Mouse (Mus musculus) thymus, postnatal 36 days (tissue): ENCODE data around the gene Avp.

Experiments
- DNase-seq, 2 experiments: peaks; one replicate each; pipeline ENCODE4 v3.0.0; 2022; ENCODE audit warnings: mixed read lengths in 2 of 2

Gene Avp

DNA sequence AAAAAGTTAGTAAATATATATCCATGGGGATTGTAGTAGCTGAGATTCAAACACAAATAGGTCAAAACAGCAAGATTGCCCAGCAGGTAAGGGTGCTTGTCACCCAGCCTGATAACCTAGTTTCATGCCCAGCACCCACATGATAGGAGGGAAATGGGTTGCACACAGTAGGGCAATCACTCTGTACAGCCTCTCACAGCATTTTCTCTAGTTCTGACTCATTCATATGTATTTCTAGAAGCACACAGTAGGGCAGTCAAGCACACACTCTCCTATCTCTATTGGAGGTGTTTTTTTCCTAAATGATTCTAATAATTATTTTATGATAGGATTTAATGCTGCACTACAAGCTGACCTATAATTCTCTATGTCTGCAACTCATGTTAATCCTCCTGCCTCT, 12.4 kb downstream of the Avp start:
- DNase-seq: no peak

DNA sequence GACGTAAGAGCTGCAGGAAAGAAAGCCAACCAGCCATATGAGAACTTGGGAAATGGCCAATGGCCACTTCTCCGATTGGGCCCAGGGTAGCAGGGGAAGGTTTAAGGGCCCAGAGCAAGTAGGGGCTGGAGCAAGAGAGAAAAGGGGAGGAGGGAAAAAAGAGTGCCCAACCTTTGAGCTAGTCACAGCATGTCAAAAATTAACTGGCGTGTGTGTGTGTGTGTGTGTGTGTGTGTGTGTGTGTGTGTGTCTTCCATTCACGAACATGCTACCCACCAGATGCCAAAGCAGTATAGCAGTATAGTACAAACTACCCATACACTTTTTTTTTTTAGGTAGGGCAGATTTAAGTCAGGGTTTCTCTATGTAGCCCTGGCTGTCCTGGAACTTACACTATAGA, 13.4 kb downstream of the Avp start:
- DNase-seq: no peak

DNA sequence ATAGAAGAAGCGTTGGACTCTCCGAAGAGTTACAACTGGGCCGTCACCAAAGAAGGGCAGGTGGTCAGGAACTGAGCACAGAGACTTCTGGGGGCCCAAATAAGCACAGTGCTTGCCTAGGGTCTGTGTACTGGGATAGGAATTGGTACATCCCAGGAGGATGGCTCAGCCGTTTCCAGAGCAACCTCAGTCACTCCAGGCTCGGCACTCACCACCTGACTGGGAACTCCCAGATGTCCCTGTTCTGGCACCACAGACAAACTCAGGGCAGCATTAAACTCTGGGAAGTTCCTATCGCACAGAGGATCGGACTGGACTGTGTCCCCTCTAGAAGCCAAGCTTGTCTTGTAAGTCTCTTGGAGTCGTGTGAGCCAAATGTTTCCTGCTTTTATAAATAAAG, 17.4 kb downstream of the Avp start:
- no peak for DNase-seq

DNA sequence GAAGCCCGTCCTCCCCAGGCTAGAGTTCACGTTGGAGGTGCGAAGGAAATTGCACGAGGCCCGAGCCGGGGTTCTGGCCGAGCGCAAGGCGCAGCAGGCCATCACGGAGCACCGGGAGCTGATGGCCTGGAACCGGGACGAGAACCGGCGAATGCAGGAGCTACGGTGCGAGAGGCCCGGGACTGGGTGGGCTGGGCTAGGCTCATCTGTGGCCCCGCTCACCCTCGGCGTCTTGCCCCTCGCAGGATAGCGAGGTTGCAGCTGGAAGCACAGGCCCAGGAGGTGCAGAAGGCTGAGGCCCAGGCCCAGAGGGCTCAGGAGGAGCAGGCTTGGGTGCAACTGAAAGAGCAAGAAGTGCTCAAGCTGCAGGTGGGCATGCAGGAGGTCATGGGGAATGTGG, 18.3 kb downstream of the Avp start:
- no peak for DNase-seq

DNA sequence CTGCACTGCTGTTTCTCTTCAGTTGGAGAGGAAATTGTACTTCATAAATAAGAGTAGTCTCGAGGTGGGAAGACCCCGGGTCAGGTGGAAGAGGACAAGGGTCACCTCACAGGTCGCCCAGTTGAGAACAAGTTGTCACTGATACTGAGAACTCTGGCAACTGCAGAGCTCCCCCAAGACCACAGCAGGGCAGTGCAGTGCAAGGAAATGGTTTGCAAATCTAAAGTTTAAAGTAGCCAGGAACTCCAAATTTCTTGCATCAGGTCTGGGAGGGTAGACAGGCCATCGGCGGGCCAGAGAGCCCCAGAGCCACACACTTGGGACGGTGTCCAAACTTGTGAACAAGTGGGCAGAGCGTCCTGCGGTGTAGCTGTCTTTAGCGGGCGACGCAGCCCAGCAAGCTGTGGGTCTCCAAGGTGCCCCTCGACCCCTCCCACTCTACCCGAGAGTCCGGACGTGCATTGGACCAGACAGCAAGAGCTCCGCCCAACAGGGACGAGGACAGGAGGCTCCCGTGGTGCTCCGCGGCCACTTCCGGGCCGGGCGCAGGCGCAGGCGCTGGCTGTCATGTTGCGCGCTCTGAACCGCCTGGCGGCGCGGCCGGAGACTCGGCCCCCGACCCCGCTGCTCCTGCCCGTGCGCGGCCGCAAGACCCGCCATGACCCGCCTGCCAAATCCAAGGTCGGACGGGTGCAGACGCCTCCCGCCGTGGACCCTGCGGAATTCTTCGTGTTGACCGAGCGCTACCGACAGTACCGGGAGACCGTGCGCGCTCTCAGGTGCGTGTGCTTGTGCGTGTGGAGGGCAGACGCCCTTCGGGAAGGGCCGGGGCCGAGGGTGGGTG, 18.9 kb downstream of the Avp start, which contains the start of gene Mrps26:
TSS of gene Mrps26 (plus strand) at position 531 of the 844 bp plus-strand sequence.
- DNase-seq: peak; percentile 89 to 95

DNA sequence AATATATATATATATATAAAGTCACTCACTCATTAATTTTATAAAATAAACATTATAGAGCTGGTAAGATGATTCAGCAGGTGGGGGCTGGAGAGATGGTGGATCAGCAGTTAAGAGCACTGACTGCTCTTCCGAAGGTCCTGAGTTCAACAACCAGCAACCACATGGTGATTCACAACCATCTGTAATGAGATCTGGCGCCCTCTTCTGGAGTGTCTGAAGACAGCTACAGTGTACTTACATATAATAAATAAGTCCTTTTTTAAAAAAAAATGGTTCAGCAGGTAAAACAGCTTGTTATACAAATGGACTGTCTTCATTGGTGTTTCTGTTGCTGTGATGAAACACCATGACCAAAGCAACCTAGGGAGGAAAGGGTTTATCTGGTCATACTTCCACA, 24.3 kb downstream of the Avp start:
- DNase-seq: no peak

DNA sequence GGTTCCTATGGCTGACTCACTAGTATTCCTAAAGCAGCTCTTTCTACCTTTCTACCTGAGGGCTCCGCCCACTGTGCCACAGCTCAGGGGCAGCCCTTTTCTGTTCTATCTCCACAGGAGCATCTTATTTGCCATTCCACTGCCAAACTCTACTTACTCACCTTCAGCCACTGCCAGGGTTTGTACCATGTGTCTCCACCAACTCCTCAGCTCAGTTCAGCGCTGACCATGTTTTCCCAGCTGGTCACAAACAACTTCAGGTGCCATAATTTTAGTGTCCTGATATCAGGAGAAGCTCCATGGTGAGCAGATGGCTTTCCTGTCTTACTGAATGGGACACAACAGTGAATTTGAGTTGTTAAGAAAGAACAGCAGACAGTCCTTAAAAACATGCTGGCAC, 24.9 kb downstream of the Avp start:
- DNase-seq: no peak

DNA sequence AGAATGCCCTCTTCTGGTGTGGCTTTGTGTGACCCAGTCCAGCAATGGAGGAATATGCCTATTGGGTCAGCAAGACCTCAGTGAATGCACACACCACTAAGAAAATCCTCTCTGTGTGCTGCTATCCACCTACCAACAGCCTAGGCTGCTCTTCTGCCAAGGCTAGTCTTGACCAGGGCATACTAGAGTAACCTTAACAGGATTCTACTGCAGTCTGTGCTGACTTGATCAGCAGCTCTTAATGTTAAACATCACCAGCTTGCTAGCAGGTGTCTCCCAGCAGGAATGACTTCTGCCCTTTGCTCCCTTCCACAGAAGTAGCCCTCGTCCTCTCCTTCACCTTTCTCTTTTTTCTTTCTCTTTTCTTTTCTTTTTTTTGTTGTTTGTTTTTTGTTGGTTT, 26.1 kb downstream of the Avp start:
- no peak for DNase-seq

DNA sequence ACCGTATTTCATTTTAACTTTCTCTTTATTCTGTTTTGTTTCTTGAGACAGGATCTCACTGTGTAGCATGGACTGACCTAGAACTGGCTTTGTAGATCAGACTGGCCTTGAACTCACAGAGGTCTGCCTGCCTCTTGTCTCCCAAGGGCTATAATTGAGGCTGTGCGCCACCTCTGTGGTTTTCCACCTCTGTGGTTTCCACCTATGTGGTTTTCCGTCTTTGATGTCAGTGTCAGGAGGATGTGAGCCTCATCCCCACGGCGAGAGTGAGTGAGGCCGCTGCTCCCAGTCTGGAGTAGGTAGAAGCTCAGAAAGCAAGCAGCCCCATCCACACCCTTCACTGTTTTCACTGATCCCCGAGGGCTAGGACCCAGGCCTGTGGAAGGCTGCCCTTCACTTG, 27.5 kb downstream of the Avp start:
- peak; percentile 27 to 43 for DNase-seq

DNA sequence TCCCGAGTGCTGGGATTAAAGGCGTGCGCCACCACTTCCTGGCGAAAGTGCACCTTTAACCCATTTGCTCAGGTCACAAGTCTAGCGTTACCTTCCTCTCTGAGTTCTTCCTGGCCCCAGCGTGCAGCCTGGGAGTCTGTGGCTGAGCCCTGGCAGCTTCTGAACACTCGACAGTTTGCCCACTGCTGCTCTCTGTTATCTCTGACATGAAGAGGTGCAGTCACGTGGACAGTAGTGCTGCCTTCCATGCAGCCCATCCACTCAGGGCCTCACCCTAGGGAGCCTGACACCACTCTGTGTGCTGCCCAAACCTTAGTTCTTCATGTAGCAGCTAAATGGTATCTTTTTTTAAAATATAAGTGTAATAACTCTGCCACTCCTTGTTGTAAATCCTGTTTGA, 35.4 kb downstream of the Avp start:
- no peak for DNase-seq

DNA sequence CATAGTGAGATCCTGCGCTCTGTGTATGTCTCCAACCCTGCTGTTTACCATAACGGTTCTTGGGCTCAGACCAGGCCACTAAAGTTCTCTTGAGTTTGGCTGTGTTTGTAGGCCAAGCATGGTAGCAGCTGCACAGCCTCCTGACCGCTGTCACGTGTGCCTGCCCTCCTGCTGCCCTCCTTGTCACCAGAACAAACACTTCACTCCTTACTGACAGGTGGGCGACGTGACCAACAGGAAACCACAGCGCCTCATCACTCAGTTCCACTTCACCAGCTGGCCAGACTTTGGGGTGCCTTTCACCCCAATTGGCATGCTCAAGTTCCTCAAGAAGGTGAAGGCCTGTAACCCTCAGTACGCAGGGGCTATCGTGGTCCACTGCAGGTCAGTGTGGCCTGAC, 42.1 kb downstream of the Avp start:
- DNase-seq: peak; percentile 69 to 82

DNA sequence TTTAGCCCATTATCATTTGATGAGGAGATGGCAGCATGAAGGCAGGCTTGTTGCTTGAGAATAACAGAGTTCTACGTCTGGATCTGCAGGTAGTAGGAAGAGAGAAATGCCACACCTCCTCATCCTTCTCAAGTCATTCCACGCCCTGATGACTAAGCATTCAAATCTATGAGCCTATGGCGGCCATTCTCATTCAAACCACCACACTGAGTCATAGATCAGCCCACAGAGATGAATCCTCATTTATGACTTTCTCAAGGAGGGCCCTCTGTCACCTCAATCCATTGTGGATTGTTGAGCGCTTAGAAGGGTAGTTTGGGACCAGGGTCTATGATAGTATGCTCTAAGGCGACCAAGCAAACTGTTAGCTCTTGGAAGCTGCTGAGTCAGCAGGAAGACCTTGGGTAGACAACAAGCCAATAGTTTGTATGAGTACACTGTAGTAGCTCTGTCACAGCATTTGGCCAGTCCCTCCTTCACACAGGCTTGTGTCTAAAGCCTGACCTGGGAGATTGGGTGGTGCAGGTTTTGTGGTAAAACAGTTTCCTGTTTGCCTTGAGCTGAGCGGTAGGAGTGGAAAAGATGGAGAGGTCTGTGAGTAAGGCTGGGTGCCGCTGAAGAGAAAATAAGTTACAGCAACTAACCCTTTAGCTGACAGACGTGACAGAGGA, 43.3 kb downstream of the Avp start:
- DNase-seq: peak; percentile 41 to 49

DNA sequence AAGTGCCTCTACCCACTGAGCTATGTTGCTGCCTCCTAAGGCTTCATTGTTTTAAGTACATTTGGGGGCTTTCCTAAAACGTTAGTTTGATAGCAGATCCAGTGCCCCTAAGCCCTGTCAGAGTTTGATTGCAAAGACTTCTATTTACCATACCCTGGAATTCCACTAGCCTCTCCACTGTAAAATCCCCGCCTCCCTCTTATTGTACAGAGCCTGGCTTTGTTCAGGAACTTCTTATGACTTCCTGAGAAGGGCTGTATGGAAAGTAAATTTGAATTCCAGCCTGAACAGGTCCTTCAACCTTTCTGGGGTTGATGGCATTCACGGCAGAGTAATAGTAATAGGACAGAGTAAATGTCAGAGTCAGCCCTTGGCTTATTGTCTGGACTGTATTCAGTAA, 45.5 kb downstream of the Avp start:
- DNase-seq: no peak

DNA sequence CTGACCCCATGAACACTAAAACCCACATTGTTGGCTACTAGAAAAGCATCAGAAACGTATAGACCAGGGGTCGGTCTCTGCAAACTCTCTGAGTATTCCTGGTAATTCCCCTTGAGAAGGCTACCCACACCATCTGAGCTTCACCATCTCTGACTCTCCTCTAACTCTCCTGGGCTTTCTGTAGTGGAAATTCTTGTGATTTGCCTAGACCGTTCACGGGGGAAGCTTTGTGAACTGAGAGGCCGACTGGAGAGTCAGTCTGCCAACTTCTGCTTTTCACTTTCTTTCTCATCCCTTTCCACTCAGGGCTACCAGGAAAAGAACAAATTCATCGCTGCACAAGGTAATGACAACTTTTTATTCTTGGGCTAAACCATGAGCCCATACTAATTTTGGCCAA, 47.3 kb downstream of the Avp start:
- DNase-seq: no peak

DNA sequence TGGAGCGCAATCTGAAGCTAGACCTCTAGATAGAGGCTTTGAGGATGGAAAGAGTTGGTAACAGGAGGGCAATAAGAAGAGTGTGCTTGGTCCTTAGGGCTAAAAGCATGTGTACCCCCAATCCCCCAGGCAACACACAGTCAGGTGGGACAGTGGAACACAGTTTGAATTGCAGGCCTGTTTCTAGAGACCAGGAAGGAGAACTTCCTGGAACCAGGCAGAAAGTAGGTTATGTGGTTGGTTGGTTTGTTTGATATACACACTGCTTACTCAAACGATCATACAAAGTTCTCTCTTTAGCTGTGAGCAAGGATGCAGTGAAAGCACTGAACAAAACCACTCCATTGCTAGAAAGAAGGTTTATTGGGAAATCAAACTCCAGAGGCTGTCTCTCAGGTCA, 50.2 kb downstream of the Avp start:
- peak in 1 of 2 experiments; percentile 44 for DNase-seq
